ENCODE assay signal across 33 mouse cellular contexts in the genomic region with DNA sequence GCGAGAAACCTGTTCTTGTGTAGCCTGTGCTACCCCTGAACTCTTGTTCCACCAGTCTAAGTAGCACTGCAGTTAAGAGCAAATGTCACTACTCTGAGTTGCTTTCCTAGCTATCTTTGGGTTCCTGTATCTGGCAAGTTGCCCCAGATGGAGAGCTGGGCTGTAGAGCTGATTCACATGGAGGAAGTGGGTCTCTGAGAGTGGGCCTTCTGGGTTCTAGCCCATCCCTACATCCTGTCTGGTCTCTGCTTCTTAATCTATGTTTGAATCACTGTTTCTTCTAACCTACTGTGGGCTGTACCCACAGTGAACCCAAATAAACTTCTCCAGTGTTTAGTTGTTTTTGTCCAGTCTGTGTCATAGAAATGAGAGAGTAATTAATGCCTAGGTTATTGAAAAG. TPM values are rescaled to one million over a fixed set of nuclear protein-coding genes. Genes with fewer than 3 reads are reported as not detected.
DNase-seq lines count a peak whose midpoint lies in the region; ATAC-seq and TF ChIP-seq lines count a peak whose summit lies in the region.
"Had no signal": no experiment of that assay in that cellular context is flagged by ENCODE, and none has a peak within 500 bp of the region (broad histone marks: within the 10 kb centered on the region; RNA-seq: fewer than 3 reads in every experiment).

No protein-coding gene starts in this region.

- H3K4me3 ChIP-seq in MEL (ENCODE audit: control insufficient read depth in 1 of 2, insufficient read depth in 1 of 2, low read depth in 2 of 2, low read length in 2 of 2), result no peak overlapping the region
- H3K4me3 ChIP-seq in cerebellum, adult 2 months (replicated peaks; ENCODE audit: insufficient read depth, low read depth, low read length), result no peak overlapping the region
- H3K4me3 ChIP-seq: embryonic facial prominence, embryonic 12.5 days; heart, adult 2 months; heart, embryonic 15.5 days; hindbrain, embryonic 13.5 days; limb, embryonic 13.5 days; midbrain, embryonic 10.5 days had no signal

- intact Hi-C loops in left cerebral cortex, postnatal 14 days (cut with DNase I), result no loop called here
- intact Hi-C loops in left cerebral cortex, postnatal 4 days (cut with DNase I), result no loop called here

- WGBS in cerebellum, adult 2 months, result 98% methylated on average over 1 of the region's 1 CpGs

- H3K27ac ChIP-seq in MEL (ENCODE audit: control insufficient read depth, low read depth, low read length), result no peak overlapping the region
- H3K27ac ChIP-seq in cerebellum, adult 2 months (ENCODE audit: insufficient read depth, low read length), result no peak overlapping the region
- H3K27ac ChIP-seq: embryonic facial prominence, embryonic 12.5 days; heart, adult 2 months; heart, embryonic 15.5 days; hindbrain, embryonic 13.5 days; limb, embryonic 13.5 days; midbrain, embryonic 10.5 days; stomach, postnatal 0 days had no signal

- peaks cover 2 to 4% of the 10 kb centered on the region in 2 experiments for H3K36me3 ChIP-seq in MEL (ENCODE audit: control insufficient read depth in 1 of 2, insufficient read depth in 2 of 2, low read length in 2 of 2)
- H3K36me3 ChIP-seq: embryonic facial prominence, embryonic 12.5 days; heart, embryonic 15.5 days; hindbrain, embryonic 13.5 days; limb, embryonic 13.5 days; midbrain, embryonic 10.5 days had no signal

- no peak overlapping the region for H3K9ac ChIP-seq in MEL (ENCODE audit: control insufficient read depth, low read depth, low read length, poor library complexity, severe bottlenecking)
- H3K9ac ChIP-seq: embryonic facial prominence, embryonic 12.5 days; heart, embryonic 15.5 days; hindbrain, embryonic 13.5 days; limb, embryonic 13.5 days had no signal

- H3K27me3 ChIP-seq in MEL (ENCODE audit: control insufficient read depth in 1 of 2, insufficient read depth in 2 of 2, low read length in 2 of 2), result no peaks in the 10 kb centered on the region
- no peaks in the 10 kb centered on the region for H3K27me3 ChIP-seq in cerebellum, adult 2 months (ENCODE audit: control insufficient read depth, insufficient read depth, low read length)
- H3K27me3 ChIP-seq: embryonic facial prominence, embryonic 12.5 days; heart, embryonic 15.5 days; hindbrain, embryonic 13.5 days; limb, embryonic 13.5 days had no signal

- no peak for TF ChIP-seq POLR2A in MEL (IDR thresholded peaks at IDR 0.05; ENCODE audit: control insufficient read depth in 1 of 2, insufficient read depth in 1 of 2, low read depth in 1 of 2, low read length in 2 of 2, poor library complexity in 1 of 2)
- no peak for TF ChIP-seq POLR2A in cerebellum, adult 2 months (IDR thresholded peaks at IDR 0.05; ENCODE audit: borderline replicate concordance, insufficient read depth, low read length)

- peak; percentile 84 for ATAC-seq in inflammation-experienced regulatory T-cells, adult 6 months
- ATAC-seq: forebrain, embryonic 14.5 days; intestine, postnatal 0 days; midbrain, embryonic 16.5 days had no signal

- DNase-seq in left cerebral cortex, postnatal 14 days (ENCODE audit: low spot score in 2 of 2), result peak; percentile 8 to 38
- DNase-seq in left cerebral cortex, postnatal 4 days, result no peak
- DNase-seq in CD4-positive helper T cell, adult 2 months (ENCODE audit: low read depth, low spot score), result peak; percentile 14
- peak; percentile 75 for DNase-seq in MEL (ENCODE audit: low read depth, low spot score)
- DNase-seq in layer of hippocampus, adult 11-12 months (ENCODE audit: low spot score), result no peak
- DNase-seq in cerebellum, adult 2 months, result no peak
- DNase-seq: adrenal gland, postnatal 14 days; cerebellum, adult 11-12 months; embryo, embryonic 11 days; gastrocnemius, postnatal 36 days; heart, adult 2 months; heart, postnatal 36 days; kidney, adult 9 months; kidney, postnatal 14 days; right cerebral cortex, postnatal 4 days; thymus, adult 18-20 months; thymus, postnatal 36 days had no signal

- TF ChIP-seq RAD21 in MEL (IDR thresholded peaks at IDR 0.05; ENCODE audit: low read depth, low read length), result no peak

- no peaks in the 10 kb centered on the region; the same call in 1 of the 2 replicates for H3K79me2 ChIP-seq in MEL (ENCODE audit: control insufficient read depth, insufficient read depth, low read length, poor library complexity)

- TF ChIP-seq EP300 in MEL (IDR thresholded peaks at IDR 0.05; ENCODE audit: low read depth in 1 of 2, low read length in 2 of 2), result no peak

- H3K4me1 ChIP-seq in MEL (ENCODE audit: control insufficient read depth in 1 of 2, insufficient read depth in 2 of 2, low read length in 2 of 2), result peaks cover 0 to 3% of the 10 kb centered on the region in 2 experiments; a peak in 2 of 4 replicates
- H3K4me1 ChIP-seq in cerebellum, adult 2 months (ENCODE audit: control insufficient read depth, insufficient read depth, low read length), result no peaks in the 10 kb centered on the region
- H3K4me1 ChIP-seq: embryonic facial prominence, embryonic 12.5 days; hindbrain, embryonic 13.5 days; limb, embryonic 13.5 days had no signal

- no peak for TF ChIP-seq CTCF in MEL (IDR thresholded peaks at IDR 0.05 in 2 of 3, conservative IDR thresholded peaks at IDR 0.05 in 1 of 3; ENCODE audit: control insufficient read depth in 1 of 3, insufficient read depth in 1 of 3, low read depth in 2 of 3, low read length in 3 of 3, poor library complexity in 1 of 3, severe bottlenecking in 1 of 3)
- no peak for TF ChIP-seq CTCF in cerebellum, adult 2 months (IDR thresholded peaks at IDR 0.05; ENCODE audit: borderline replicate concordance, insufficient read depth, low read depth, low read length)

- no peaks in the 10 kb centered on the region for H3K9me3 ChIP-seq in MEL (replicated peaks; ENCODE audit: insufficient read depth, low read length)
- H3K9me3 ChIP-seq: embryonic facial prominence, embryonic 12.5 days; heart, embryonic 15.5 days; hindbrain, embryonic 13.5 days; limb, embryonic 13.5 days; midbrain, embryonic 10.5 days had no signal

TF ChIP-seq in MEL, 35 proteins besides CTCF, POLR2A, EP300 and RAD21:
- TF ChIP-seq TBP (IDR thresholded peaks at IDR 0.05; ENCODE audit: low read depth, low read length), result no peak
- TF ChIP-seq POLR2AphosphoS2 (IDR thresholded peaks at IDR 0.05; ENCODE audit: low read length), result no peak
- TF ChIP-seq USF2 (IDR thresholded peaks at IDR 0.05; ENCODE audit: borderline replicate concordance in 1 of 2, insufficient read depth in 1 of 2, low read depth in 1 of 2, low read length in 2 of 2), result no peak
- no peak for TF ChIP-seq E2F4 (IDR thresholded peaks at IDR 0.05; ENCODE audit: borderline replicate concordance, low read depth, low read length)

RNA-seq across cellular contexts. Expression of a gene that starts 16.9 kb away (rescaled TPM):
- 10 to 100 TPM; 52.1 to 55.3 TPM for total RNA-seq in left cerebral cortex, postnatal 14 days (2021)
- total RNA-seq in left cerebral cortex, postnatal 4 days (2021), result 10 to 100 TPM; 57.0 to 66.0 TPM
- 17.5 and 21.5 TPM in 2 replicates for total RNA-seq in MEL (2012; rRNA removed)
- 100 to 1,000 TPM in 1 of 2 experiments, 10 to 100 TPM in 1; 41.8 to 145 TPM for polyA plus RNA-seq in MEL (2012; ENCODE audit: insufficient read depth in 1 of 2, insufficient read length in 2 of 2, low read depth in 1 of 2, low replicate concordance in 2 of 2, missing spikeins in 1 of 2)
- polyA plus RNA-seq in inflammation-experienced regulatory T-cells, adult 6 months (2017; shearing (Covaris generic)), result 10 to 100 TPM; 15.5 to 26.0 (median 17.1) TPM
- polyA plus RNA-seq in cerebellum, adult 2 months (2012; rRNA removed), result 27.2 and 27.5 TPM in 2 replicates

RNA-seq across cellular contexts. Expression of a gene that starts 59.0 kb away (rescaled TPM):
- not detected for total RNA-seq in left cerebral cortex, postnatal 14 days (2021)
- total RNA-seq in left cerebral cortex, postnatal 4 days (2021), result not detected
- not detected in 2 replicates for total RNA-seq in MEL (2012; rRNA removed)
- not detected for polyA plus RNA-seq in MEL (2012; ENCODE audit: insufficient read depth in 1 of 2, insufficient read length in 2 of 2, low read depth in 1 of 2, low replicate concordance in 2 of 2, missing spikeins in 1 of 2)
- polyA plus RNA-seq in inflammation-experienced regulatory T-cells, adult 6 months (2017; shearing (Covaris generic)), result not detected
- not detected in 2 replicates for polyA plus RNA-seq in cerebellum, adult 2 months (2012; rRNA removed)
- total RNA-seq: gastrocnemius, adult 18-20 months; gastrocnemius, postnatal 36 days; heart, adult 2 months; heart, postnatal 36 days; layer of hippocampus, adult 18-20 months; layer of hippocampus, postnatal 10 days; left cerebral cortex, adult 18-20 months; left cerebral cortex, postnatal 25 days had no signal
- polyA plus RNA-seq: forebrain, embryonic 14.5 days; heart, adult 2 months; hindbrain, embryonic 13.5 days; limb, embryonic 13.5 days; midbrain, embryonic 10.5 days; midbrain, embryonic 16.5 days; spleen, adult 2 months had no signal

Comparison
In these comparisons a context has a peak if more than half of its experiments do, and no peak if none do; other contexts are left out.
1. DNase-seq: peak in left cerebral cortex, postnatal 14 days (2 of 2), CD4-positive helper T cell, adult 2 months (single experiment) and MEL (single experiment); none in left cerebral cortex, postnatal 4 days (single experiment), layer of hippocampus, adult 11-12 months (single experiment) and cerebellum, adult 2 months (0 of 2).